ENCODE assay signal across 19 mouse cellular contexts in genomic region chr1:190403335-190403734, GRCm38 (mm10).
DNase-seq lines count a peak whose midpoint lies in the region; ATAC-seq and TF ChIP-seq lines count a peak whose summit lies in the region.
"Had no signal": no experiment of that assay in that cellular context is flagged by ENCODE, and none has a peak within 500 bp of the region (broad histone marks: within the 10 kb centered on the region; RNA-seq: fewer than 3 reads in every experiment).

No protein-coding gene starts in this region.

- no peak for TF ChIP-seq POLR2A in kidney, adult 2 months (IDR thresholded peaks at IDR 0.05; ENCODE audit: low read depth, low read length)
- no peak for TF ChIP-seq POLR2A in brain, embryonic 14.5 days (IDR thresholded peaks at IDR 0.05; ENCODE audit: borderline replicate concordance, extremely low read depth, insufficient read depth, insufficient read length, poor library complexity, severe bottlenecking)

- H3K9me3 ChIP-seq in lung, postnatal 0 days (ENCODE audit: low read length): no peaks in the 10 kb centered on the region
- no peaks in the 10 kb centered on the region for H3K9me3 ChIP-seq in hindbrain, embryonic 12.5 days (replicated peaks)
- H3K9me3 ChIP-seq: heart, embryonic 12.5 days; hindbrain, embryonic 10.5 days; hindbrain, embryonic 15.5 days had no signal

- no peak for TF ChIP-seq CTCF in kidney, adult 2 months (conservative IDR thresholded peaks at IDR 0.05; ENCODE audit: insufficient read depth, insufficient read length, low read depth, low read length)
- TF ChIP-seq CTCF in brain, embryonic 14.5 days (IDR thresholded peaks at IDR 0.05; ENCODE audit: borderline replicate concordance, extremely low read depth, insufficient read depth, insufficient read length): no peak
- no peak for TF ChIP-seq CTCF in lung, postnatal 0 days (IDR thresholded peaks at IDR 0.05)

- H3K4me1 ChIP-seq in kidney, adult 2 months (ENCODE audit: control insufficient read depth, insufficient read depth, low read length): peaks cover 2% of the 10 kb centered on the region; the same call in 1 of the 2 replicates
- H3K4me1 ChIP-seq in lung, postnatal 0 days (ENCODE audit: insufficient read depth, low read depth, low read length): no peaks in the 10 kb centered on the region
- no peaks in the 10 kb centered on the region for H3K4me1 ChIP-seq in hindbrain, embryonic 12.5 days
- H3K4me1 ChIP-seq: embryonic facial prominence, embryonic 13.5 days; hindbrain, embryonic 10.5 days; hindbrain, embryonic 15.5 days had no signal

- TF ChIP-seq EP300 in lung, postnatal 0 days (IDR thresholded peaks at IDR 0.05): peak; percentile 71

- H3K27me3 ChIP-seq in kidney, adult 2 months (replicated peaks; ENCODE audit: control insufficient read depth, insufficient read depth, low read length): no peaks in the 10 kb centered on the region
- no peaks in the 10 kb centered on the region for H3K27me3 ChIP-seq in lung, postnatal 0 days (replicated peaks; ENCODE audit: insufficient read depth, low read length)
- H3K27me3 ChIP-seq in hindbrain, embryonic 12.5 days: no peaks in the 10 kb centered on the region; the same call in 1 of the 2 replicates
- H3K27me3 ChIP-seq: embryonic facial prominence, embryonic 13.5 days; heart, embryonic 12.5 days; hindbrain, embryonic 15.5 days had no signal

- peak; percentile 2 for DNase-seq in kidney, adult 2 months
- DNase-seq in kidney, postnatal 10 days: no peak
- peak; percentile 68 for DNase-seq in brain, embryonic 14.5 days (ENCODE audit: low read depth)
- DNase-seq in lung, postnatal 0 days (ENCODE audit: low spot score): peak; percentile 70
- DNase-seq in lung, postnatal 36 days: peak; percentile 23
- DNase-seq in left cerebral cortex, adult 8-10 months (ENCODE audit: low spot score in 2 of 2): no peak
- DNase-seq: adrenal gland, postnatal 25 days; cerebellum, adult 11 months; cerebellum, adult 9-10 months; cerebellum, postnatal 25 days; gastrocnemius, postnatal 14 days had no signal

- 76% methylated on average over 12 of the region's 12 CpGs for WGBS in kidney, adult 2 months
- WGBS in lung, postnatal 0 days: 44% methylated on average over 12 of the region's 12 CpGs
- 68% methylated on average over 12 of the region's 12 CpGs for WGBS in hindbrain, embryonic 12.5 days

- no peak overlapping the region for H3K4me2 ChIP-seq in lung, postnatal 0 days (replicated peaks; ENCODE audit: low read depth, low read length)
- no peak overlapping the region for H3K4me2 ChIP-seq in hindbrain, embryonic 12.5 days (replicated peaks)
- H3K4me2 ChIP-seq: embryonic facial prominence, embryonic 13.5 days; heart, embryonic 12.5 days; hindbrain, embryonic 15.5 days had no signal

- no peak overlapping the region for H3K27ac ChIP-seq in kidney, adult 2 months (ENCODE audit: insufficient read depth, low read depth, low read length)
- peak overlapping the region; percentile 38 for H3K27ac ChIP-seq in lung, postnatal 0 days (ENCODE audit: low read length)
- no peak overlapping the region for H3K27ac ChIP-seq in hindbrain, embryonic 12.5 days
- H3K27ac ChIP-seq: embryonic facial prominence, embryonic 13.5 days; hindbrain, embryonic 10.5 days; hindbrain, embryonic 15.5 days had no signal

- H3K36me3 ChIP-seq in kidney, adult 2 months (ENCODE audit: control insufficient read depth, insufficient read depth, low read length): no peaks in the 10 kb centered on the region
- H3K36me3 ChIP-seq in lung, postnatal 0 days (ENCODE audit: insufficient read depth, low read length): no peaks in the 10 kb centered on the region
- no peaks in the 10 kb centered on the region for H3K36me3 ChIP-seq in hindbrain, embryonic 12.5 days
- H3K36me3 ChIP-seq: embryonic facial prominence, embryonic 13.5 days; heart, embryonic 12.5 days; hindbrain, embryonic 10.5 days; hindbrain, embryonic 15.5 days had no signal

- H3K9ac ChIP-seq in lung, postnatal 0 days (replicated peaks; ENCODE audit: low read depth): no peak overlapping the region
- H3K9ac ChIP-seq in hindbrain, embryonic 12.5 days: no peak overlapping the region
- H3K9ac ChIP-seq: embryonic facial prominence, embryonic 13.5 days; heart, embryonic 12.5 days; hindbrain, embryonic 15.5 days had no signal

- H3K4me3 ChIP-seq in kidney, adult 2 months (ENCODE audit: insufficient read depth, low read depth, low read length): no peak overlapping the region
- H3K4me3 ChIP-seq in lung, postnatal 0 days (ENCODE audit: low read depth, low read length): no peak overlapping the region
- H3K4me3 ChIP-seq in hindbrain, embryonic 12.5 days: no peak overlapping the region
- H3K4me3 ChIP-seq: embryonic facial prominence, embryonic 13.5 days; heart, embryonic 12.5 days; hindbrain, embryonic 10.5 days; hindbrain, embryonic 15.5 days had no signal

- peak; percentile 97 for ATAC-seq in lung, postnatal 0 days
- no peak for ATAC-seq in hindbrain, embryonic 12.5 days (ENCODE audit: low FRiP score)
- ATAC-seq: activated CD4-positive, CD25-positive, alpha-beta regulatory T cell, adult 4 months; forebrain, embryonic 16.5 days; Patski had no signal

Comparison
In these comparisons a context has a peak if more than half of its experiments do, and no peak if none do; other contexts are left out.
1. DNase-seq: peak in kidney, adult 2 months (single experiment), brain, embryonic 14.5 days (single experiment), lung, postnatal 0 days (single experiment) and lung, postnatal 36 days (single experiment); none in kidney, postnatal 10 days (single experiment) and left cerebral cortex, adult 8-10 months (0 of 2).